Mouse (Mus musculus): Measurements from ENCODE around the gene Tm6sf2. TPM values are rescaled to one million over a fixed set of nuclear protein-coding genes. Genes with fewer than 3 reads are reported as not detected.
A peak's percentile ranks its signal among the peaks of the same experiment; 100 is the strongest.

Gene Tm6sf2
- polyA plus RNA-seq (2012; rRNA removed) = 5.2 and 7.2 TPM in 2 replicates
- polyA plus RNA-seq (2014; fragmentation: Nextera tagmentation; extraction: Ambion mirVana) = 0.54 and 1.2 TPM in 2 replicates

- H3K4me1 ChIP-seq (ENCODE audit: control insufficient read depth, insufficient read depth, low read length) = 0 out of 2 replicates have a peak, but pooled peaks cover 6% of the 10 kb centered on the region
- peak within 1 kb of the TSS; percentile 37 for H3K4me2 ChIP-seq (replicated peaks; ENCODE audit: low read depth, low read length, severe bottlenecking)
- H3K27me3 ChIP-seq (ENCODE audit: control insufficient read depth, insufficient read depth, low read length) = no peaks in the 10 kb centered on the region
- no peak for DNase-seq (ENCODE audit: low spot score)
- no peak within 1 kb of the TSS for H3K27ac ChIP-seq (replicated peaks; ENCODE audit: low read depth, low read length)
- peaks cover 44% of the 10 kb centered on the region for H3K36me3 ChIP-seq (ENCODE audit: control insufficient read depth, insufficient read depth, low read length)
- 0 out of 2 replicates have a peak within 1 kb of the TSS, but pooled peaks have one; percentile 5 for H3K4me3 ChIP-seq (replicated peaks; ENCODE audit: low read length)
- peak; percentile 34; the same call in 1 of the 2 replicates for ATAC-seq (ENCODE audit: low FRiP score, low read depth)
- peak within 1 kb of the TSS; percentile 40; the same call in 1 of the 2 replicates for H3K9ac ChIP-seq (ENCODE audit: low read depth, low read length, severe bottlenecking)
- 13% methylated on average over 16 of the region's 27 CpGs for WGBS
- TF ChIP-seq POLR2A (IDR thresholded peaks at IDR 0.05; ENCODE audit: borderline replicate concordance, extremely low read depth, insufficient read depth, insufficient read length) = no peak
- no peaks in the 10 kb centered on the region for H3K9me3 ChIP-seq (ENCODE audit: control insufficient read depth, low read length)
Measured at GRCm38 (mm10) chr8:70072441-70073069, at the start of gene Tm6sf2. Gene Tm6sf2, plus strand, starts transcription at chr8:70072924.

GRCm38 (mm10) chr8:70023596-70023995 is 49.1 kb upstream of the Tm6sf2 start:
- TF ChIP-seq POLR2A (IDR thresholded peaks at IDR 0.05; ENCODE audit: borderline replicate concordance, extremely low read depth, insufficient read depth, insufficient read length) = no peak
- Histone ChIP-seq H3K9me3 (ENCODE audit: control insufficient read depth, low read length) (no peaks in the 10 kb centered on the region), H3K4me1 (ENCODE audit: control insufficient read depth, insufficient read depth, low read length) (no peaks in the 10 kb centered on the region), H3K4me3 (replicated peaks; ENCODE audit: low read length) (no peak overlapping the region), H3K36me3 (ENCODE audit: control insufficient read depth, insufficient read depth, low read length) (peaks cover 98% of the 10 kb centered on the region), H3K27me3 (ENCODE audit: control insufficient read depth, insufficient read depth, low read length) (no peaks in the 10 kb centered on the region), H3K27ac (replicated peaks; ENCODE audit: low read depth, low read length) (no peak overlapping the region), H3K9ac (ENCODE audit: low read depth, low read length, severe bottlenecking) (no peak overlapping the region), H3K4me2 (replicated peaks; ENCODE audit: low read depth, low read length, severe bottlenecking) (no peak overlapping the region)
- ATAC-seq (ENCODE audit: low FRiP score, low read depth) = no peak
- WGBS = 90% methylated on average over 8 of the region's 8 CpGs
- DNase-seq (ENCODE audit: low spot score) = no peak

GRCm38 (mm10) chr8:70026151-70026550 is 46.6 kb upstream of the Tm6sf2 start:
- H3K36me3 ChIP-seq (ENCODE audit: control insufficient read depth, insufficient read depth, low read length) = peaks cover 99% of the 10 kb centered on the region
- ATAC-seq (ENCODE audit: low FRiP score, low read depth) = no peak
- no peak for TF ChIP-seq POLR2A (IDR thresholded peaks at IDR 0.05; ENCODE audit: borderline replicate concordance, extremely low read depth, insufficient read depth, insufficient read length)

GRCm38 (mm10) chr8:70030255-70030654 is 42.5 kb upstream of the Tm6sf2 start:
- WGBS = 90% methylated on average over 1 of the region's 1 CpGs
- H3K27me3 ChIP-seq (ENCODE audit: control insufficient read depth, insufficient read depth, low read length) = no peaks in the 10 kb centered on the region
- no peak overlapping the region for H3K4me3 ChIP-seq (replicated peaks; ENCODE audit: low read length)
- H3K27ac ChIP-seq (replicated peaks; ENCODE audit: low read depth, low read length) = no peak overlapping the region
- H3K9ac ChIP-seq (ENCODE audit: low read depth, low read length, severe bottlenecking) = no peak overlapping the region
- ATAC-seq (ENCODE audit: low FRiP score, low read depth) = no peak
- H3K36me3 ChIP-seq (ENCODE audit: control insufficient read depth, insufficient read depth, low read length) = peaks cover 69% of the 10 kb centered on the region
- H3K4me2 ChIP-seq (replicated peaks; ENCODE audit: low read depth, low read length, severe bottlenecking) = no peak overlapping the region
- H3K4me1 ChIP-seq (ENCODE audit: control insufficient read depth, insufficient read depth, low read length) = no peaks in the 10 kb centered on the region
- no peak for TF ChIP-seq POLR2A (IDR thresholded peaks at IDR 0.05; ENCODE audit: borderline replicate concordance, extremely low read depth, insufficient read depth, insufficient read length)
- no peaks in the 10 kb centered on the region for H3K9me3 ChIP-seq (ENCODE audit: control insufficient read depth, low read length)
- DNase-seq (ENCODE audit: low spot score) = no peak

More at GRCm38 (mm10) chr8:70026151-70026550, 46.6 kb upstream of the Tm6sf2 start:
- H3K27me3 ChIP-seq (ENCODE audit: control insufficient read depth, insufficient read depth, low read length) = no peaks in the 10 kb centered on the region
- DNase-seq (ENCODE audit: low spot score) = no peak
- 100% methylated on average over 2 of the region's 2 CpGs for WGBS
- H3K9me3 ChIP-seq (ENCODE audit: control insufficient read depth, low read length) = no peaks in the 10 kb centered on the region
- H3K4me3 ChIP-seq (replicated peaks; ENCODE audit: low read length) = no peak overlapping the region
- H3K27ac ChIP-seq (replicated peaks; ENCODE audit: low read depth, low read length) = no peak overlapping the region
- H3K9ac ChIP-seq (ENCODE audit: low read depth, low read length, severe bottlenecking) = no peak overlapping the region
- no peaks in the 10 kb centered on the region for H3K4me1 ChIP-seq (ENCODE audit: control insufficient read depth, insufficient read depth, low read length)
- no peak overlapping the region for H3K4me2 ChIP-seq (replicated peaks; ENCODE audit: low read depth, low read length, severe bottlenecking)

- WGBS = 96% methylated on average over 1 of the region's 1 CpGs
- Histone ChIP-seq H3K4me1 (ENCODE audit: control insufficient read depth, insufficient read depth, low read length) (peaks cover 7% of the 10 kb centered on the region), H3K9me3 (ENCODE audit: control insufficient read depth, low read length) (no peaks in the 10 kb centered on the region), H3K27me3 (ENCODE audit: control insufficient read depth, insufficient read depth, low read length) (no peaks in the 10 kb centered on the region), H3K4me3 (replicated peaks; ENCODE audit: low read length) (no peak overlapping the region), H3K4me2 (replicated peaks; ENCODE audit: low read depth, low read length, severe bottlenecking) (no peak overlapping the region), H3K36me3 (ENCODE audit: control insufficient read depth, insufficient read depth, low read length) (peaks cover 4% of the 10 kb centered on the region; the same call in 1 of the 2 replicates), H3K9ac (ENCODE audit: low read depth, low read length, severe bottlenecking) (no peak overlapping the region), H3K27ac (replicated peaks; ENCODE audit: low read depth, low read length) (no peak overlapping the region)
- DNase-seq (ENCODE audit: low spot score) (no peak), ATAC-seq (ENCODE audit: low FRiP score, low read depth) (no peak)
- TF ChIP-seq POLR2A (IDR thresholded peaks at IDR 0.05; ENCODE audit: borderline replicate concordance, extremely low read depth, insufficient read depth, insufficient read length) = no peak
Measured at GRCm38 (mm10) chr8:70037994-70038393, 34.7 kb upstream of the Tm6sf2 start.
